Comparison of ENCODE assay signal across 8 mouse cellular contexts in the genomic region with DNA sequence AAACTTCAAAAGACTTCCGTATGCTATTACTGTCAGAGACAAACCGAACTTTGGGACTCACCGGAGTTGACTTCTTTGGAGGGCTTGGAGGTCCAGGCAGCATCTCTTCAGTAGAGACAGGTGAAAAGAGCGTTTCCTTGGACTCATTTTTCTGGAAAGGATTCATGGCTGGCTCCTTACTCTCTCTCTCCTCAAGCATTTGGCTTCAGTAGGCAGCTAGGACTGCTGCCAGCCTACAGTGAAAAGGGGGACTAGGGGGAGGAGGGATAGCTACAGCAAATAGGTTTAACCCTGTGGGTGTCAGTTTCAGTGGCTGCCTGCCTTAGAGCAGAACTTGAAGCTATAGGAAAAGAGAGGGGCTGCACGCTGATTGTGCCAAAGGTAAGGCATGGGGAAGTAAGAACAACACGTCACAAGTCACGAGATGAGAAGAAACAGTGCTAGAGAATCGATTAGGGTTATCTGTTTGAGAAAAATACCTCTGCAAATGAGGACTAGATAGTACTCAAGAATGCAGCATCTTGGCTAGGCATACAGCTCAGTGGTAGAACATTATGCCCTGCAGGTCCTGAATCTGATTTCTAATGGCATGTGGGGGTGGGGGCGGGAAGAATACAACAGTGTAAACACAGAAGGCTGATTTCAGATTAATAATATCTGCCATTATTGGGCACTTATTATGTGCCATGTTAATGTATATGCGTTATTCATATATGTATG. TPM values are rescaled to one million over a fixed set of nuclear protein-coding genes. Genes with fewer than 3 reads are reported as not detected.
DNase-seq lines count a peak whose midpoint lies in the region; ATAC-seq and TF ChIP-seq lines count a peak whose summit lies in the region.

Gene Slc15a2 (minus strand): TSS at position 369 of the 720 bp plus-strand sequence.

- H3K36me3 ChIP-seq in heart, embryonic 13.5 days: no peaks in the 10 kb centered on the region
- no peaks in the 10 kb centered on the region for H3K36me3 ChIP-seq in intestine, embryonic 14.5 days (ENCODE audit: control insufficient read depth, insufficient read depth, low read length)
- H3K36me3 ChIP-seq in liver, embryonic 12.5 days: no peaks in the 10 kb centered on the region

- no peak within 1 kb of the TSS for H3K9ac ChIP-seq in heart, embryonic 13.5 days
- no peak within 1 kb of the TSS for H3K9ac ChIP-seq in intestine, embryonic 14.5 days (ENCODE audit: low read length)
- H3K9ac ChIP-seq in liver, embryonic 12.5 days: no peak within 1 kb of the TSS

- no peak for TF ChIP-seq CTCF in cortical plate, adult 2 months (IDR thresholded peaks at IDR 0.05; ENCODE audit: extremely low read depth, insufficient read depth, low read length)

- ATAC-seq in heart, embryonic 13.5 days (ENCODE audit: extremely low read depth, insufficient number of reproducible peaks, low FRiP score, low TSS enrichment): no peak
- ATAC-seq in intestine, embryonic 14.5 days (replicated peaks; ENCODE audit: low FRiP score, low TSS enrichment, low read depth): no peak
- ATAC-seq in liver, embryonic 12.5 days: no peak

- 55% methylated on average over 10 of the region's 10 CpGs for WGBS in heart, embryonic 13.5 days
- 64% methylated on average over 10 of the region's 10 CpGs for WGBS in intestine, embryonic 14.5 days
- WGBS in liver, embryonic 12.5 days (ENCODE audit: insufficient replicate concordance): 55% methylated on average over 10 of the region's 10 CpGs

- H3K9me3 ChIP-seq in heart, embryonic 13.5 days: no peaks in the 10 kb centered on the region
- H3K9me3 ChIP-seq in intestine, embryonic 14.5 days (ENCODE audit: control insufficient read depth, low read length): no peaks in the 10 kb centered on the region
- H3K9me3 ChIP-seq in liver, embryonic 12.5 days (replicated peaks): no peaks in the 10 kb centered on the region

- H3K27me3 ChIP-seq in heart, embryonic 13.5 days (replicated peaks): no peaks in the 10 kb centered on the region
- no peaks in the 10 kb centered on the region for H3K27me3 ChIP-seq in intestine, embryonic 14.5 days (replicated peaks; ENCODE audit: control insufficient read depth, insufficient read depth, low read length)
- no peaks in the 10 kb centered on the region for H3K27me3 ChIP-seq in liver, embryonic 12.5 days (replicated peaks)

- 0 out of 2 replicates have a peak, but pooled peaks cover 3% of the 10 kb centered on the region for H3K4me1 ChIP-seq in heart, embryonic 13.5 days
- H3K4me1 ChIP-seq in cortical plate, adult 2 months (ENCODE audit: control insufficient read depth, insufficient read depth, low read length): peaks cover 3% of the 10 kb centered on the region; the same call in 1 of the 2 replicates
- no peaks in the 10 kb centered on the region for H3K4me1 ChIP-seq in intestine, embryonic 14.5 days (replicated peaks; ENCODE audit: control insufficient read depth, insufficient read depth, low read length)
- no peaks in the 10 kb centered on the region for H3K4me1 ChIP-seq in liver, embryonic 12.5 days

- intact Hi-C loops in heart, postnatal 25 days (cut with DNase I): no loop called here

- no peak for TF ChIP-seq POLR2A in cortical plate, adult 2 months (IDR thresholded peaks at IDR 0.05; ENCODE audit: extremely low read depth, insufficient read depth, low read length)

- DNase-seq in heart, postnatal 25 days (ENCODE audit: low spot score): no peak
- no peak for DNase-seq in intestine, embryonic 14.5 days (ENCODE audit: low spot score)
- DNase-seq in layer of hippocampus, postnatal 36 days: peak; percentile 50 to 53
- peak; percentile 17 to 40 for DNase-seq in right cerebral cortex, adult 2 months (ENCODE audit: low spot score in 2 of 2)
- DNase-seq in yolk sac, embryonic 10.5 days (ENCODE audit: low spot score): no peak

- H3K27ac ChIP-seq in heart, embryonic 13.5 days (replicated peaks): no peak within 1 kb of the TSS
- peak within 1 kb of the TSS; percentile 47; the same call in 1 of the 2 replicates for H3K27ac ChIP-seq in cortical plate, adult 2 months (ENCODE audit: insufficient read depth, low read length)
- H3K27ac ChIP-seq in intestine, embryonic 14.5 days (ENCODE audit: low read depth): no peak within 1 kb of the TSS
- no peak within 1 kb of the TSS for H3K27ac ChIP-seq in liver, embryonic 12.5 days

- H3K4me2 ChIP-seq in heart, embryonic 13.5 days: peak within 1 kb of the TSS; percentile 25
- H3K4me2 ChIP-seq in intestine, embryonic 14.5 days (ENCODE audit: low read length): peak within 1 kb of the TSS; percentile 14; the same call in 1 of the 2 replicates
- no peak within 1 kb of the TSS for H3K4me2 ChIP-seq in liver, embryonic 12.5 days

- H3K4me3 ChIP-seq in heart, embryonic 13.5 days: peak within 1 kb of the TSS; percentile 1; the same call in 1 of the 2 replicates
- H3K4me3 ChIP-seq in cortical plate, adult 2 months (ENCODE audit: insufficient read depth, low read length): peak within 1 kb of the TSS; percentile 32
- no peak within 1 kb of the TSS for H3K4me3 ChIP-seq in intestine, embryonic 14.5 days (ENCODE audit: low read depth, low read length)
- H3K4me3 ChIP-seq in liver, embryonic 12.5 days: no peak within 1 kb of the TSS

RNA-seq across cellular contexts. Expression of gene Slc15a2, which starts in this region (rescaled TPM):
- polyA plus RNA-seq in heart, embryonic 13.5 days (2015; fragmentation: Nextera tagmentation; extraction: Ambion mirVana): 1.4 and 2.0 TPM in 2 replicates
- total RNA-seq in heart, postnatal 25 days (2021): 1 to 10 TPM; 1.6 TPM
- 35.9 and 39.5 TPM in 2 replicates for polyA plus RNA-seq in cortical plate, adult 2 months (2012; rRNA removed)
- polyA plus RNA-seq in intestine, embryonic 14.5 days (2014; fragmentation: Nextera tagmentation; extraction: Ambion mirVana): 2.3 and 5.5 TPM in 2 replicates
- total RNA-seq in layer of hippocampus, postnatal 36 days (2021): 10 to 100 TPM; 39.7 to 44.0 TPM
- polyA plus RNA-seq in liver, embryonic 12.5 days (2016; fragmentation: Nextera tagmentation; extraction: Ambion mirVana): 1.4 and 2.1 TPM in 2 replicates

Comparison
In these comparisons a context has a peak if more than half of its experiments do, and no peak if none do; other contexts are left out.
1. RNA of gene Slc15a2 (total RNA-seq): 39.7 to 44.0 TPM in layer of hippocampus, postnatal 36 days; 1.6 TPM in heart, postnatal 25 days; every median in the first group is over 10 times any median in the second.
2. H3K4me3 ChIP-seq: peak in heart, embryonic 13.5 days (single experiment) and cortical plate, adult 2 months (single experiment); none in intestine, embryonic 14.5 days (single experiment) and liver, embryonic 12.5 days (single experiment).
3. DNase-seq: peak in layer of hippocampus, postnatal 36 days (2 of 2) and right cerebral cortex, adult 2 months (2 of 2); none in heart, postnatal 25 days (single experiment), intestine, embryonic 14.5 days (single experiment) and yolk sac, embryonic 10.5 days (single experiment).